Mouse (Mus musculus) embryo, embryonic 11 days (tissue): ENCODE data around the gene Timp3.

Experiments used
- DNase-seq: peaks from one replicate; pipeline ENCODE4 v3.0.0-alpha.2; 2015

Timp3 gene

DNA sequence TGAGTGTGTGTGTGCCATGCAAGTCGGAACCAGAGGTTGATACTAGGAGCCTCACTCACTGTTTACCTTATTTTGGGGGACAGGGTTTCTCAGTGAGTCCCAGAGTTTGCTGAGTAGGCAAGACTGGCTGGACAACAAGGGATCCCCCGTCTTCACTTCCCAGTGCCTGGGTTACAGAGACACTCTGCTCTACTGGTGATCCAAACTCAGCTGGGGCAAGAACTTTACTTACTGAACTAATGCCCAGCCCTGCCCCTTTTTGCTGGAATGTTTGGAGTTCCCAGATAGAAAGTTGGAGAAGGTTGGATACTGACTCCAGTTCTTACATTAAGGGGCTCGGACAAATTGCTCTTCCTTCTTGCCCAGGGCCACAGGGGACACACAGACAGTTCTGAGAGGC lies 89.2 kb downstream of the Timp3 start:
- DNase-seq: no peak

DNA sequence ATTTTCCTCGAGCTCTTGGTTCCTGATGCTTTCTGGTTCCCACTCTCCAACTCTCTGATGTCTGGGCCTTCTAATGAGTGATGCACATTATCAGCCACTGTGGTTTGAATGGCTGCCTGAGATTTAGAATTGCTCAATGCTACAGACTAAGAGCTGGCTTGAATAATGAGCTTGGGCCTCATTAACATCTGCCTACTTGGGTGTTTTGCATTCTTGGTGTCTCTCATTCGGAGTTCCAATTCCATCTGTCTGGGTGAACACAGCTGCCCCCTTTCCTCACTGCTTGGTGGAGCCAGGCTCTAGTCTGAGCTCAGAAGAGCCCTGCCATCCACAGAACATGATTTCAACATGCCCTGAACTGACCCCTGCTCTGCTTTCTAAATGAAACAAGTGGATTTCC lies 89.7 kb downstream of the Timp3 start:
- no peak for DNase-seq

DNA sequence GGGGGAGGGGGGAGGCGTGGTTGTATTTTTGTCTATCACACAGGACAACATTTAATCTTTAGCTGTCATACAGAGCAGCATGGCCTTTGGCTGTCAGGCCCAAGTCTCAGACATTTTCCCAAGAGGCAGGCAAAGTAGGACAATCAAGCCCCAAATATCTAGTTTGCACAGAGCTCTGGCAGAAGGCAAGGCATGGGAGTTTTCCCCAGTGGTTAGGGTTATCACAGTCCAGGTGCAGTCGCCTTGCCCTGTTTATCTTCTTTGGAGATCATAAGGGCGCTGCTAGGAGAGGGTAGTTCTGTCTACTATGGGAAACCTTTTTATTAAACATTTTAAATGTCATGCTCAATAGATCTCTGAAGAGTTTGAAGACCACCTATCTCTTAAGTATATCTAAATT lies 92.2 kb downstream of the Timp3 start:
- DNase-seq: no peak

DNA sequence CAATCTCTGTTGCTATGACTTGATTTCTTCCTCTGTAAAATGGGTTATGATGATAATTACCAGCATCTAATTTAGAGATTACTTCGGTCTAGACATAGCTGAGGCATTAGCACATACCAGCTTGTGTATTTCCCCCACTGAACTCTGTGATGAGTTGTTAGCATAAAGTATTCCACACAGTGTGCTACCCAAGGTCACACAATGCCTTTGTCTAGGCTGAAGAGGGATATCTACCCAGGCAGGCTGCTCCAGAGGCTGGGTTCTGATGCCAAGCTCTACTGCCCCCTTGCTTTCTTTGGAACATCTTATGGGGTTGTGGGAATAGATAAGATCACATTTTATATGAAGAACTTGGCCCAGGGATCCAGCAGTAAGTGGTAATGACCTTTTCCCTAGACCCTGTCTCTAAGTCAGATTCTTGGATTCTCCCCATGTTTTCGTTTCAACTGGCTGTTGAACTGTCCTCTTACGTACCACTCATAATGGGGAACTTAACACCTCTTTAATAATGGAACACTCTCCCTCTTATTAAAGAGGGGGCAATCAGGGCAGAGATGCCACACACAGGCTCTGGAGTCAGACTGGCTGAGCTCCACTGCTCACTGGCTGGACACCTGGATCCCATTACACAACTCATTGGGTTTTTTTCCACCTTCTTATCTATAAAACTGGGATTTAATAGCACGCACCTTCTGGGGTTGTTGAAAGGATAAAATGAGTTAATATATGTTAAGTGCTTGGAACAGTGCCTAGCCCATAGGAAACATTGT lies 97.6 kb downstream of the Timp3 start:
- no peak for DNase-seq

DNA sequence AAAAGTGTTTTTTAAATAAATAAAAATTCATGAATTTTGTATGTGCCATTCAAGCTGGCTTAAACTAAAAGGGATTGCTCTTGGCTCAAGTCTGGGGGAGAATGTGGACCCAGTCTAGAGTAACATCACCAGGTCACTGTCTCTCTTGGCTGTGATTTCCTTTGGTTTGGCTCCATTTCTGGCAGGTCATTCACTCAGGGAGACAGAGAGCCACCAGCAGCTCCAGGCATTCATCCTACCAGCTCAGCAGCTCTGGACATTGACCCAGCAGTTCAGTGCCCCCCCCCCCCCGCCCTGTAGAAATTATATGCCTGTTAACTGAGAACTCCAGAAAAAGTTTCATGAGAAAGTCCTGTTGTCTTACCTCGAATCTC lies 98.2 kb downstream of the Timp3 start:
- no peak for DNase-seq
